Mouse (Mus musculus): Measurements from ENCODE around the gene Akap6.

DNA sequence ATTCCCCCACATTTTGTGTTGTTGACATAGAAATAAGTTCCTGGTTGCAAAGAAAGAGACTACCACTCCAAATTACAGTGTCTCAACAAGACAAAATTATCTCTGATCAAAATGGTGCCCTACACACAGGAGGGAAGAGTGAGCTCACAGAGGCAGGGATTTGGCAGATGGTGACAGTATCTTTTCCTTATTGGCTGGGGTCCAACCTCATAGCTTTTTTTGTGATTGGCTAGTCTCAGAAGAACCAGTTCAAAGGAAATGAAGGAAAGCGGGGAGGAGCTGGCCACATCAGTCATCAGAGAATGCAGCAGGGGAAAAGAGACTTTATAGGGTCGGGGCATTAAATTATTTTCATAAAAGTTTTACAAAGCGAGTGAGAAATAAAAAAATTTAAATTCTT is 386.6 kb downstream of the Akap6 start:
- no peak for TF ChIP-seq POLR2A (IDR thresholded peaks at IDR 0.05; ENCODE audit: insufficient read length, low read depth)
- no peak for TF ChIP-seq USF1 (IDR thresholded peaks at IDR 0.05; ENCODE audit: low read depth)
- TF ChIP-seq MAX (IDR thresholded peaks at IDR 0.05; ENCODE audit: low read depth): no peak
- no peak for TF ChIP-seq E2F4 (IDR thresholded peaks at IDR 0.05; ENCODE audit: insufficient read depth)
- no peak for TF ChIP-seq CEBPB (IDR thresholded peaks at IDR 0.05; ENCODE audit: insufficient read depth, poor library complexity, severe bottlenecking)
- TF ChIP-seq MYOD1 (IDR thresholded peaks at IDR 0.05; ENCODE audit: control insufficient read depth in 1 of 3, insufficient read length in 2 of 3, low read depth in 2 of 3): no peak
- no peak for TF ChIP-seq POLR2AphosphoS2 (IDR thresholded peaks at IDR 0.05; ENCODE audit: insufficient read length, low read depth)
- TF ChIP-seq MYOG (IDR thresholded peaks at IDR 0.05; ENCODE audit: control insufficient read depth in 1 of 3, insufficient read depth in 1 of 3, insufficient read length in 2 of 3, low read depth in 2 of 3): no peak
- TF ChIP-seq SRF (IDR thresholded peaks at IDR 0.05; ENCODE audit: control insufficient read depth, insufficient read length, low read depth): no peak
- TF ChIP-seq TCF12 (IDR thresholded peaks at IDR 0.05; ENCODE audit: insufficient read depth, poor library complexity, severe bottlenecking): no peak
- TF ChIP-seq REST (IDR thresholded peaks at IDR 0.05; ENCODE audit: insufficient read depth, insufficient read length): no peak

Data from myocyte (in vitro differentiated cells).